Mouse (Mus musculus) adrenal gland, postnatal 36 days (tissue): ENCODE results near the gene Prtn3. TPM values are rescaled to one million over a fixed set of nuclear protein-coding genes. Genes with fewer than 3 reads are reported as not detected.
A peak's percentile ranks its signal among the peaks of the same experiment; 100 is the strongest.

ENCODE experiments used
- DNase-seq, 2 experiments: peaks; one replicate each; pipeline ENCODE4 v3.0.0; 2021; ENCODE audit warnings: mixed read lengths in 1 of 2
- total RNA-seq, 2 experiments: library from RNA; stranded (reverse); gene quantifications; 2 replicates each; pipeline ENCODE4 v1.2.3; 2021

Gene Prtn3
- total RNA-seq, 2 experiments from 2014 or later = 0.50 to 0.56 TPM

- no peak for DNase-seq
Measured at GRCm38 (mm10) chr10:79910556-79910955, 36.3 kb downstream of the Prtn3 start, which contains the start of gene Gm26602. Gene Gm26602 (plus strand): TSS chr10:79910856.

DNA sequence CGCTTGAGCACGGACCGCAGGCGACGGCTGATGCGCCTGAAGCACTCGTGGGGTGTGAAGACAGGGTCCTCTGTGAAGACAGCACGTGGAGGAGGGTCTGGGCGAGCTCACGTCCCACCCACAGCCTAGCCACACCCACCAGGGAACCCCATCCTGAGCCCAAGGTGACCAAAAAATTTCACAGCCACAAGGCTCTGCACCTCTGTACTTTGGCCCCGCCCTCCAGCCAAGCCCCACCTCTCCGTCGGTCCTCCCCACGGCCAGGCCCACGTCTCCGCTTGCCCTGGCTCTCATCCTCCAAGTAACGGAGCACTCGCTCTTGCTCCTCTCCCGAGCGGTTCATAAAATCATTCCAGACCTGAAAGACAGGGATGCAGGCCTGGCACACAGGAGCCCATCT lies 38.1 kb downstream of the Prtn3 start:
- no peak for DNase-seq

GRCm38 (mm10) chr10:79914131-79914947 lies 40.1 kb downstream of the Prtn3 start:
- no peak for DNase-seq

DNA sequence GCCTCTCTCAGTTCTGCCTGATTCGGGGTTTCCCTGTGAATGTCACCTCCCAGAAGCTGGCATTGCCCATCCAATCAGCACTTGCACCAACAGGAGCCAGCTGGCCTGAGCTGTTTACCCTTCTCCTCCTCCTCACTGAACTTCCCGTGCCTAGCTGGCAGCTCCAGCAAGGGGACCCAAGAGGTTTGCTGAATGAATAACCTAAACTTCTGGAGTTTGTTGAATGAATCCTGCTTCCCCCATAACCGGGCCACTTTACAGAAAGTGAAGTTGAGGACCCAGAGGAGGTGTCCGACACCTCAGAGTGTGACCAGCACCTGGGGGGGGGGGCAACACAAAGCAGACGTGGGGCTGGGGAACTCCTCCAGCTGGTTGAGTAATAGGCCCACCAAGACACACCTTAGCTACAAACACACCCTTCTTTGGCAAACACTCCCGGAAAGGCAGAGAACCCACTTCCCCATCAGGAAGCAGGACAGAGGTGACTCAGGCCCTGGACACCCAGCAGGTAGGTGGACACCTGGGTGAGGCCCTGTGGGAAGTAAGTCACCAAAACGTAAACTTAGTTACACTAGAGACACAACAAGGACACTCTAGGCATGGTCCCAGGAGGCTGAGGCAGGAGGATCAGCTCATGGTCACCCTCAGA lies 40.8 kb downstream of the Prtn3 start:
- DNase-seq = no peak

GRCm38 (mm10) chr10:79916081-79916480 lies 41.8 kb downstream of the Prtn3 start:
- no peak for DNase-seq

DNA sequence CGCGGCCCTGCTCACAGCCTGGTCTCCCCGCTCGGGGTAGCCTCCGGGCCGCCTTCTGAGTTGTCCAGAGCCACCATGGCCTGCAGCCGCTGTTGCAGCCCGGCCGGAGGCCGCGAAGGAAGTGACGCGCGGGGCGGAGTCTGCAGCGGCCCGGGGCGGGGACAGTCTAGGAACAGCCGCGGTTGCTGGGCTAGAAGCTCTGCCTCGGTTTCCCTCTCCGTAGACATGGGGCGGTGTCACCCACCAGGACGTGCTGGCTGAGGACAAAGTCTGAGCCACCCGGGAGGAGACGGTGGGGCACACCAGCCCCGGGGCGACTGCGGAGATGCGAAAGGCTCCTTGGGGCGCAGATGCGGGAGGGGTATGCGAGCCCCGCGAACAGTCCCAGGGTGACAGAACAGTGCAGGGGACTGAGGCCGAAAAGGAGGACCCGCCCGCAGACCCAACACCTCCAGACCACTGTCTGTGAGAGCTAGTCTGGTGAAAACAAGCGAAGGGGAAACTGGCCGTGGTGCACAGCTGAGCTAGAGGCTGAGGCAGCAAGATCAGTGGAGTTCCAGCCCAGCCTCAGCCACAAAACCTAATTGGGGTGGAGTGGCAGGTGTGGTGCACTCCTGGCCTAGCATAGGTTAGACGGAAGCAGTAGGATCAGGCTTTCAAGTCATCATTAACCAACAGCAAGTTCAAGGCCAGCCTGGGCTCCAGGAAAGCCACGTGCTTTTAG lies 42.7 kb downstream of the Prtn3 start, which contains the start of gene Kiss1r:
Gene Kiss1r, plus strand, starts transcription at position 164 of the 724 bp plus-strand sequence.
- peak; percentile 95 to 96 for DNase-seq

GRCm38 (mm10) chr10:79917532-79918100 lies 43.3 kb downstream of the Prtn3 start:
- no peak for DNase-seq

DNA sequence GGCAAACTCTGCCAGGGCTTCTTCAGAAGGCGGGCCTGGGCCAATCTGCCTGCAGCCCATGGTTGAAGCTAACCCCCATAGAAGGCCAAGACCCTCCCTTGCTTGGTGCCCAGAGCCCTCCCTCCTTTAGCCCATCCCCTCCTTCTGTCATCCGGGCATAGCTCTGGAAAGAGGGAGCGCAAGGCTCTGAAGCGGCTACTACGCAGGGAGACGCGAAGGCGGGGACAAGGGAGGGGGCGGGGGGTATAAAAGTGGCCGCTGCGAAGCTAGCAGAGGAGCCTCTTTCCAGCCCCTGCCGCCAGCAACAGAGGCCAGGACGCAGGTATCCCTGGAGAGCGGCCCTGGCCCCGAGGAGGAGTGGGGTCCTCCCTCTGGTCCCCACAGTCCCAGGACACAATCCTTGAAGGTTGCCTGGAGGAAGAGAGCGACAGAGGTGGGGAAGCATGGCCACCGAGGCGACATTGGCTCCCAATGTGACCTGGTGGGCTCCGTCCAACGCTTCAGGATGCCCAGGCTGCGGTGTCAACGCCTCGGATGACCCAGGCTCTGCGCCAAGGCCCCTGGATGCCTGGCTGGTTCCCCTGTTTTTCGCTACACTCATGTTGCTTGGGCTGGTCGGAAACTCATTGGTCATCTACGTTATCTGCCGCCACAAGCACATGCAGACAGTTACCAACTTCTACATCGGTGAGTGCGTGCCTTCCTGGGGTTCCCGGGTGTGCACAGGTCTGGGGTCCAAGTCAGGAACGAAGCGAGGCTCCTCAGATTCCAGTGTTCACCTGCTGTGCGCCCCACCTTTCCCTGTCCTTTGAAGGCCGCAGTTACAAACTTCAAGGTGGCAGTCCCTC lies 44.2 kb downstream of the Prtn3 start:
- peak in 1 of 2 experiments; percentile 43 for DNase-seq

DNA sequence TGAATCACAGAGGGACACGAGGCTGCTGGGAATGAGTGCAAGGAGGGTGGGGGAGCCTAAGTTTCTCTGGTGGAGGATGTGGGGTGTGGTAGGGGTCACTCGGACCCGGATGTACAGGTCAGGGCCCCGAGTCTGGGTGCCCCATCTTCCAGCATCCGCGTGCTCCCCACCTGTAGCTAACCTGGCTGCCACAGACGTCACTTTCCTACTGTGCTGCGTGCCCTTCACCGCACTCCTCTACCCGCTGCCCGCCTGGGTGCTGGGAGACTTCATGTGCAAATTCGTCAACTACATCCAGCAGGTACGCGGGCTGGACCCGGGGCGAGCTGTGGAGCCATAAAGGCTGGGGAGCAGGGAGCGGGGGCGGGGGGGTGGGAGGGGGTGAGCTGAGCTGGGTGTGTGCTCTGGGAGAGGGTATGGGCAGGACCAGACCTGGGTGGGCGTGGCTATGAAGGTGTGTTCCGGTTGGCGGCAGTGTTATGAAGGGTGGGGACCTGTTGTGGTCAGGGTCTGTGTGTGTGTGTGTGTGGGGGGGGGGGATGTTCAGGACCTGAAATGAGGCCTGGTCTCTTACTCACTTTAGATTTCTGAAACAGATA lies 45.1 kb downstream of the Prtn3 start:
- DNase-seq = no peak

DNA sequence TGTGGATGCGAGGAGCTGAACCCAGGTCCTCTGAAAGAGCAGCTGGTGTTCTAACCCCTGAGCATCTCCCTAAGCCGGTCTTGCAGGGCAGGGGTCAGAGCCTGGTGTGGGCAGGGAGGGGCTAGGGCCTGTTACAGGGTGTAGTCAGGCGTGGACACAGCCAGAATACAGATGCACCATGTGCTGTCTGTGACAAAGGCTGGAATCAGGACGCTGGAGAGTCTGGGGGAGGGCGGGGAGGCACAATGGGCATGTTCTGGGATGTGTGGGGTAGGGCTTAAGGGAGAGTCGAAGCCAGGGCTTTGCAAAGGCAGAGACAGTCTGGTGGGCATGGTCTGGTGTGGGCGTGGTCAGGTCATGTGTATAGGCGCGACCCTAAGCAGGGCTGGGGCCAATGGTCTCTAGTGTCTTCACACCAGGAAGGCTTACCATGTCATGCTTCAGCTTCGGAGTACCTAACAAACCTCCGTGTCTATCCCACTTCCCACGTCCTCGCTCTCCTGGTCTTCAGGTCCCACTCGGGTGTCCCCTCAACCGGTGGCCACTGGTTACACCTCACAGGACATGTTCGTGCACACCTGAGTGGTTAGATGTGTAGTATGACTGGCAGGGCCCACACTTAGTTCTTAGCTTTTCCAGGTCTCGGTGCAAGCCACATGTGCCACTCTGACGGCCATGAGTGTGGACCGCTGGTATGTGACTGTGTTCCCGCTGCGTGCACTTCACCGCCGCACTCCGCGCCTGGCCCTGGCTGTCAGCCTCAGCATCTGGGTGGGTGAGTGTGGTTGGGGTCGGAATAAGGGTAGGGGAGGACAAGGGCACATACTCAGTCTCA lies 46.0 kb downstream of the Prtn3 start:
- no peak for DNase-seq

DNA sequence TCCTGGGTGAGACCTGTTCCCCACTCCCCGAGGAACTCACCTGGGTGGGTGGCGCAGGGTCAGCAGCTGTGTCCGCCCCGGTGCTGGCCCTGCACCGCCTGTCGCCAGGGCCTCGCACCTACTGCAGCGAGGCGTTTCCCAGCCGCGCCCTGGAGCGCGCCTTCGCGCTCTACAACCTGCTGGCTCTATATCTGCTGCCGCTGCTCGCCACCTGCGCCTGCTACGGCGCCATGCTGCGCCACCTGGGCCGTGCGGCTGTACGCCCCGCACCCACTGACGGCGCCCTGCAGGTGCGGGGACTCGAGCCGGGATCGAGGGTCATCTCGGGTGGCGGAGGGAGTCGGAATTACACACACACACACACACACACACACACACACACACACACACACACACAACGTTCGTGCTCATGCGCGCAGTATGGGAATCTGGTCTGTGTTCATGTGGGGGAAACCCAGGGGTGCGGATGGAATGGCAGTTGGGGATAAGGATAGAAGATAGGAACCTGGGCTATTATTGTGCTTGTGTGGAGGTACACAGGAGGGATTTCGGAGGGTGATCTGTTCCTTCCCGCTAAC lies 46.8 kb downstream of the Prtn3 start, which contains the start of gene R3hdm4:
Gene R3hdm4, minus strand, starts transcription at position 251 of the 578 bp plus-strand sequence.
- no peak for DNase-seq

DNA sequence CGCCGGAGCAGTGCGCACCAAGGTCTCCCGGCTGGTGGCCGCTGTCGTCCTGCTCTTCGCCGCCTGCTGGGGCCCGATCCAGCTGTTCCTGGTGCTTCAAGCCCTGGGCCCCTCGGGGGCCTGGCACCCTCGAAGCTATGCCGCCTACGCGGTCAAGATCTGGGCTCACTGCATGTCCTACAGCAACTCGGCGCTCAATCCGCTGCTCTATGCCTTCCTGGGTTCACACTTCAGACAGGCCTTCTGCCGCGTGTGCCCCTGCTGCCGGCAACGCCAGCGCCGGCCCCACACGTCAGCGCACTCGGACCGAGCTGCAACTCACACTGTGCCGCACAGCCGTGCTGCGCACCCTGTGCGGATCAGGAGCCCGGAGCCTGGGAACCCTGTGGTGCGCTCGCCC lies 47.3 kb downstream of the Prtn3 start:
- no peak for DNase-seq

DNA sequence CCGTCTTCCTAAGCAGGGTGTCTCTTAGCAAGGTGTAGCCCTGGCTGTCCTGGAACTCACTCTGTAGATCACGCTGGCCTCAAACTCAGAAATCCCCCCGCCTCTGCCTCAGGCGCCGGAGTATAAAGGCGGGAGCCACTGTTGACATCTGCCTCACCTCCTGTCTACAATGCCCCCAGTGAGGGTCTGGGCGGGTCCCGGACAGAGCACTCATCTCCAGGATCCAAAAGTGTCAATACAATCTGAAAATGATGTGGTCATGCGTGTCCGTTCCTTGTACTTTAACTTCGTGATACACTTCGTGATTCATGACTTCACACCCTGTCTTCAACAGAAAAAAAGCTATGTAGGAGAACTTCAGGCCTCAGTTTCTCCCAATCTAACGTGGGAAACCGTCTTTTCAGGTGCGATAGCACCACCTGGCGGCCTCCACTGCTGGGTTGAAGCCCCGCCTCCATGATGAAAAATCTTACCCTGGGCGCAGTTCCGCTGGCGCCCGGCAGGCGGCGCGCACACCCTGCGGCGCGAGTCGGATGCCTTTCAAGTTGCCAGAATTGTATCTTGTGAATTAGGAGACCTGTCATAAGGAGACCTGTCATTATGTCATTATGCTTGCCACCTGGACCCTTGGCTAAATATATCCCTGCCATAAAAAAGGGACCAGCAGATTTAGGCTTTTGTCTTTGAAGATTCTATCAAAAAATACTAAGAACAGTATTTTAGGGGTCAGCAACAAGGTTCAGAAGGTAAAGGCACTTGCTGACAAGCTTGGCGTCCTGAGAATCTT lies 50.9 kb downstream of the Prtn3 start:
- peak; percentile 92 for DNase-seq

DNA sequence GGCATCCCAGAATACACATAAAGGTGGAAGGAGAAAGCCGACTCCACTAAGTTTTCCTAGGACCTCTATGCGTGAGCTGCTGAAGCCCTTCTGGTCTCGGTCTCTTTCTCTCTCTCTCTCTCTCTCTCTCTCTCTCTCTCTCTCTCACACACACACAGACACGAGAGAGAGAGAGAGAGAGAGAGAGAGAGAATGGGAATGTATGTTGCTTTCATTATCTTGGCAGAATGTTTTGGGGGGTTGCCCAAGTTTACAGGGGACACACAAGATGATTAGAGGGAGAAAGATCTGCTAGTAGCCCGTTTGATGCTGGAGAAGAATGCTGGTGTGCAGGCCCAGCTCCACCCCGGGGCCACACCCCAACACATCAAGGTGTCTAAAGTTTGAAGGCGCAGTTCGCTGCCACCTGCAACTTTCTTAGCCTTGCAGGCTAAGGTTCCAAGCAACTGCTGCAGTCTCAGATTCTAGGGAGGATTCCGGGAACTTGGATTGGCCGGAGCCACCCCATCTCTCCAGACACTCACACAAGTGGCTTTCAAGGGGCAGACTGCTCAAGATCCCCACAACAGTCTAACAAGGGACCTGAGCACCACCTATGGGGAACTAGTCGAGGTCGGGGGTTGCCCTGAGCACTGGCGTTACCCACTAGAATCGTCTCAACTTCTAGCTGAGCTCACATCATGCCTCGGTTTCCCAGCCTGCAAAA lies 51.7 kb downstream of the Prtn3 start:
- DNase-seq = no peak

- DNase-seq = peak; percentile 90 to 93
Measured at GRCm38 (mm10) chr10:79926491-79927323, 52.4 kb downstream of the Prtn3 start, which contains the start of gene Arid3a. Gene Arid3a (plus strand): TSS chr10:79927043.

DNA sequence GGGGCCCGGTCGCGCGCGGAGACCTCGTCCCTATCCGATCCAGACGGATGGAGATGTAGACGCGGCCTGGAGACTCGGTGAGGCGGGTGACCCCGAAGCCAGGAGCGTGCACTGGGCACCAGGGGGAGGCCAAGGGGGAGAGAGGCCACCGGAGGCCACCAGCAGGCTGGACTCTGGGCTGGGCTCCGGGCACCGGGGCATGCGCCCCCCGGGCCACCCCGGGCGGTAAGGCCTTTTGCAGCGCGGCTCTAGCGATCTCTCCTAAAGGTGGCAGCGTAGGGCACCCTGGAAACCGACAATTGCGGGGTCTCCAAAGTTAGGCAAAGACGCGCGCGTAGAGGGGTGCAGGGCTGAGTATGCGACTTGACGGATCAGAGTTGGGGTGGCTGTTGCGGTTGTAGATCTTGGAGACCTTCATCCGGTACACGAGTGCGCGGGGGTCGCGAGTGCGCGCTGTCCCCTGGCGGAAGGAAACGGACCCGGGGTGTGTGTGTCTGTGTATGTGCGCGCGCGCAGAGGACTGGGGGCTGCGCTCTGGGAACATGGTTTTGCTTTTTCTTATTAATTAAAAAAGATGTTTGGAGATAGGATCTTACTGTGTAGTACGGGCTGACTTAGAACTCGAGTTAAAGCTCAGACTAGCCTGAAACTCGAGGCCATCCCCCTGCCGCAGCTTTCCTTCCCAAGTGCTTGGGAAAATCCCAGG lies 53.2 kb downstream of the Prtn3 start:
- peak; percentile 53 to 64 for DNase-seq
